Mouse (Mus musculus): Measurements from ENCODE around the gene Fxyd4. TPM values are rescaled to one million over a fixed set of nuclear protein-coding genes. Genes with fewer than 3 reads are reported as not detected.

The Fxyd4 gene
- polyA plus RNA-seq, 1 experiment from 2014 or later: 77.7 TPM

DNA sequence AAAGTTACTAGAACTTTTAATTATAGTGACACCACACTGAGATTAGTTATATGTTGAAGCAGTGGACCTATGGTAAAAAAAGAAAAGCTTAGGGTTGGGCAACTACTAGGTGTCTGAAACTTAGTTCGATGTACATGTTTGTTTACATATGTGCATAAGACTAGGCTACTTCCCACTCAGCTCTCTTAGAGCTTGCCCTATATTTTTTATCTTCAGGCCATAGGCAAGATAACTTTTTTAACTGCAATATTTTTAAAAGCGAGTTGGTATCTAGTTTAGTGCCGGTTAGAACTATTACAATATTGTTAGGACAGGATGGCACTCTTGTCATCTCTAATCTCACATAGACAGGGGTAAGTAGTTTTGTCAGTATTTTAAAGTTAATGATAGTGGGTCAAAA is 15.5 kb downstream of the Fxyd4 start:
- 89% methylated on average over 3 of the region's 3 CpGs for WGBS
- Histone ChIP-seq H3K27me3 (ENCODE audit: control insufficient read depth, insufficient read depth, low read length) (no peaks in the 10 kb centered on the region), H3K4me1 (ENCODE audit: control insufficient read depth, insufficient read depth, low read length) (peaks cover 20% of the 10 kb centered on the region; the same call in 1 of the 2 replicates), H3K4me2 (replicated peaks; ENCODE audit: low read depth, low read length) (no peak overlapping the region), H3K9me3 (ENCODE audit: control insufficient read depth, low read length) (no peaks in the 10 kb centered on the region), H3K36me3 (ENCODE audit: control insufficient read depth, insufficient read depth, low read length) (peaks cover 54% of the 10 kb centered on the region), H3K4me3 (ENCODE audit: low read length) (no peak overlapping the region), H3K27ac (ENCODE audit: low read depth, low read length) (no peak overlapping the region), H3K9ac (ENCODE audit: low read depth, low read length) (no peak overlapping the region)
- no peak for ATAC-seq (ENCODE audit: low FRiP score, low TSS enrichment)

DNA sequence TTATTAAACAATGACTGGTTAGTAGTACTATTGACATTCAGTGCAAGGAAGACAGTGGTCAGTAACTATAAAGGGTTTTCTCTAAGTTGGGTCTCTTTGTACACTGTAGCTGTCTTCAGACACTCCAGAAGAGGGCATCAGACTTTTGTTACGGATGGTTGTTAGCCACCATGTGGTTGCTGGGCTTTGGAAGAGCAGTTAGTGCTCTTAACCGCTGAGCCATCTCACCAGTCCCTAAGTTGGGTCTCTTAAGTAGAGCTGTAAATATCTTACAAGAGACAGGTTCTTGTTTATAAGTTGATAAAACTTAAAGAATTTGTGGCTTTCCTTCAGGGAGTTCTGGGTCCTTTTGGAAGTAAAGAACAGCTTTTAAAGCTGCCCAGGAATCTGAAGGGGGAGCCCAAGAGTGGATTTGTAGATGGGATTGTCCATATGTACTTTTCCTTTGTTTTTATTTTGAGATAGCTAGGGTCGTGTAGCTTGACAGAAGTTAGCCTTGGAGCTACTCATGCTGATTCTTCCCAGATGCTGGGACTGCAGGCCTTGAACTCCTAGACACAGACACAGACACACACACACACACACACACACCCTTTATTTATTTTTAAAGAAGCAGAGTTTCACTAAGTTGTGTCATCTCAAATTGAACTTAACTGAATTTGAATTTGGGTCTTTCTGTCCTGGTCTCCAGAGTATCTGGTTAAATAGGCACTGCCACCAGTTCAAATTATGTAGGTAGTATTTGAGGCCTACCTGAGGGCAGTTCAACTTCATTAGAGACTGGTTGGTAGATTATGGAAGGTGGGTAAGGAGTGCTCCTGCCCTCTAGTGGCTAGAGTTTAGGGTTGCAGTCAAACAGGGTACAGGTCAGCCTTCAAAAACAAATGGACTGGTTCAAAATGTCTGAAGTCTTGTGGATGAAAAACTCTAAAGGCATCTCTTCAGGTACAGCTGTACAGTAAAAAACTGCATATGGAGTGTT is 16.5 kb downstream of the Fxyd4 start:
- Histone ChIP-seq H3K27ac (ENCODE audit: low read depth, low read length) (no peak overlapping the region), H3K36me3 (ENCODE audit: control insufficient read depth, insufficient read depth, low read length) (peaks cover 45% of the 10 kb centered on the region), H3K27me3 (ENCODE audit: control insufficient read depth, insufficient read depth, low read length) (no peaks in the 10 kb centered on the region), H3K4me3 (ENCODE audit: low read length) (no peak overlapping the region), H3K4me1 (ENCODE audit: control insufficient read depth, insufficient read depth, low read length) (peaks cover 22% of the 10 kb centered on the region; the same call in 1 of the 2 replicates), H3K9me3 (ENCODE audit: control insufficient read depth, low read length) (no peaks in the 10 kb centered on the region), H3K4me2 (replicated peaks; ENCODE audit: low read depth, low read length) (no peak overlapping the region; the same call in 1 of the 2 replicates), H3K9ac (ENCODE audit: low read depth, low read length) (no peak overlapping the region)
- 50% methylated on average over 3 of the region's 3 CpGs for WGBS
- ATAC-seq (ENCODE audit: low FRiP score, low TSS enrichment): no peak

GRCm38 (mm10) chr6:117918043-117918442 is 19.4 kb downstream of the Fxyd4 start:
- peak overlapping the region; percentile 73 for H3K4me3 ChIP-seq (ENCODE audit: low read length)
- WGBS: 15% methylated on average over 5 of the region's 5 CpGs
- H3K27ac ChIP-seq (ENCODE audit: low read depth, low read length): peak overlapping the region; percentile 98
- H3K9ac ChIP-seq (ENCODE audit: low read depth, low read length): peak overlapping the region; percentile 86
- H3K4me2 ChIP-seq (replicated peaks; ENCODE audit: low read depth, low read length): peak overlapping the region; percentile 88
- H3K9me3 ChIP-seq (ENCODE audit: control insufficient read depth, low read length): no peaks in the 10 kb centered on the region
- ATAC-seq (ENCODE audit: low FRiP score, low TSS enrichment): no peak
- no peaks in the 10 kb centered on the region for H3K27me3 ChIP-seq (ENCODE audit: control insufficient read depth, insufficient read depth, low read length)
- peaks cover 27% of the 10 kb centered on the region; the same call in 1 of the 2 replicates for H3K4me1 ChIP-seq (ENCODE audit: control insufficient read depth, insufficient read depth, low read length)
- peaks cover 36% of the 10 kb centered on the region for H3K36me3 ChIP-seq (ENCODE audit: control insufficient read depth, insufficient read depth, low read length)

GRCm38 (mm10) chr6:117917576-117917975 is 19.9 kb downstream of the Fxyd4 start:
- H3K36me3 ChIP-seq (ENCODE audit: control insufficient read depth, insufficient read depth, low read length): peaks cover 33% of the 10 kb centered on the region
- no peaks in the 10 kb centered on the region for H3K27me3 ChIP-seq (ENCODE audit: control insufficient read depth, insufficient read depth, low read length)
- peak overlapping the region; percentile 86 for H3K9ac ChIP-seq (ENCODE audit: low read depth, low read length)
- peaks cover 27% of the 10 kb centered on the region; the same call in 1 of the 2 replicates for H3K4me1 ChIP-seq (ENCODE audit: control insufficient read depth, insufficient read depth, low read length)
- H3K4me3 ChIP-seq (ENCODE audit: low read length): peak overlapping the region; percentile 73
- peak overlapping the region; percentile 88 for H3K4me2 ChIP-seq (replicated peaks; ENCODE audit: low read depth, low read length)
- H3K27ac ChIP-seq (ENCODE audit: low read depth, low read length): peak overlapping the region; percentile 98
- under 1% methylated on average over 21 of the region's 21 CpGs for WGBS
- H3K9me3 ChIP-seq (ENCODE audit: control insufficient read depth, low read length): no peaks in the 10 kb centered on the region
- peak; percentile 68; the same call in 1 of the 2 replicates for ATAC-seq (ENCODE audit: low FRiP score, low TSS enrichment)

GRCm38 (mm10) chr6:117916737-117917426 is 20.6 kb downstream of the Fxyd4 start:
- H3K36me3 ChIP-seq (ENCODE audit: control insufficient read depth, insufficient read depth, low read length): peaks cover 26% of the 10 kb centered on the region
- under 1% methylated on average over 61 of the region's 62 CpGs for WGBS
- no peaks in the 10 kb centered on the region for H3K27me3 ChIP-seq (ENCODE audit: control insufficient read depth, insufficient read depth, low read length)
- H3K9ac ChIP-seq (ENCODE audit: low read depth, low read length): peak overlapping the region; percentile 86
- peak overlapping the region; percentile 88 for H3K4me2 ChIP-seq (replicated peaks; ENCODE audit: low read depth, low read length)
- H3K9me3 ChIP-seq (ENCODE audit: control insufficient read depth, low read length): no peaks in the 10 kb centered on the region
- H3K4me1 ChIP-seq (ENCODE audit: control insufficient read depth, insufficient read depth, low read length): peaks cover 27% of the 10 kb centered on the region; the same call in 1 of the 2 replicates
- ATAC-seq (ENCODE audit: low FRiP score, low TSS enrichment): peak; percentile 93
- peak overlapping the region; percentile 98 for H3K27ac ChIP-seq (ENCODE audit: low read depth, low read length)
- H3K4me3 ChIP-seq (ENCODE audit: low read length): peak overlapping the region; percentile 73

GRCm38 (mm10) chr6:117916205-117916736 is 21.2 kb downstream of the Fxyd4 start:
- peaks cover 27% of the 10 kb centered on the region; the same call in 1 of the 2 replicates for H3K4me1 ChIP-seq (ENCODE audit: control insufficient read depth, insufficient read depth, low read length)
- H3K27ac ChIP-seq (ENCODE audit: low read depth, low read length): peak overlapping the region; percentile 98
- H3K4me2 ChIP-seq (replicated peaks; ENCODE audit: low read depth, low read length): peak overlapping the region; percentile 88
- H3K27me3 ChIP-seq (ENCODE audit: control insufficient read depth, insufficient read depth, low read length): no peaks in the 10 kb centered on the region
- no peaks in the 10 kb centered on the region for H3K9me3 ChIP-seq (ENCODE audit: control insufficient read depth, low read length)
- under 1% methylated on average over 12 of the region's 12 CpGs for WGBS
- peak overlapping the region; percentile 73 for H3K4me3 ChIP-seq (ENCODE audit: low read length)
- peak overlapping the region; percentile 86 for H3K9ac ChIP-seq (ENCODE audit: low read depth, low read length)
- ATAC-seq (ENCODE audit: low FRiP score, low TSS enrichment): no peak
- H3K36me3 ChIP-seq (ENCODE audit: control insufficient read depth, insufficient read depth, low read length): peaks cover 21% of the 10 kb centered on the region; the same call in 1 of the 2 replicates

- peaks cover 22% of the 10 kb centered on the region; the same call in 1 of the 2 replicates for H3K4me1 ChIP-seq (ENCODE audit: control insufficient read depth, insufficient read depth, low read length)
- H3K4me3 ChIP-seq (ENCODE audit: low read length): no peak overlapping the region
- H3K36me3 ChIP-seq (ENCODE audit: control insufficient read depth, insufficient read depth, low read length): peaks cover 8% of the 10 kb centered on the region; the same call in 1 of the 2 replicates
- no peak for ATAC-seq (ENCODE audit: low FRiP score, low TSS enrichment)
- no peaks in the 10 kb centered on the region for H3K27me3 ChIP-seq (ENCODE audit: control insufficient read depth, insufficient read depth, low read length)
- no peaks in the 10 kb centered on the region for H3K9me3 ChIP-seq (ENCODE audit: control insufficient read depth, low read length)
- H3K27ac ChIP-seq (ENCODE audit: low read depth, low read length): no peak overlapping the region
- no peak overlapping the region for H3K9ac ChIP-seq (ENCODE audit: low read depth, low read length)
- no peak overlapping the region for H3K4me2 ChIP-seq (replicated peaks; ENCODE audit: low read depth, low read length)
Measured at GRCm38 (mm10) chr6:117914541-117914940, 23.0 kb downstream of the Fxyd4 start.

- peaks cover 18% of the 10 kb centered on the region; the same call in 1 of the 2 replicates for H3K4me1 ChIP-seq (ENCODE audit: control insufficient read depth, insufficient read depth, low read length)
- H3K27ac ChIP-seq (ENCODE audit: low read depth, low read length): no peak overlapping the region
- H3K9me3 ChIP-seq (ENCODE audit: control insufficient read depth, low read length): no peaks in the 10 kb centered on the region
- H3K4me2 ChIP-seq (replicated peaks; ENCODE audit: low read depth, low read length): no peak overlapping the region; the same call in 1 of the 2 replicates
- 0 out of 2 replicates have a peak overlapping the region, but pooled peaks have one; percentile 99 for H3K9ac ChIP-seq (ENCODE audit: low read depth, low read length)
- peak overlapping the region; percentile 99; the same call in 1 of the 2 replicates for H3K4me3 ChIP-seq (ENCODE audit: low read length)
- no peak for ATAC-seq (ENCODE audit: low FRiP score, low TSS enrichment)
- WGBS: 73% methylated on average over 6 of the region's 6 CpGs
- no peaks in the 10 kb centered on the region for H3K27me3 ChIP-seq (ENCODE audit: control insufficient read depth, insufficient read depth, low read length)
- no peaks in the 10 kb centered on the region for H3K36me3 ChIP-seq (ENCODE audit: control insufficient read depth, insufficient read depth, low read length)
Measured at GRCm38 (mm10) chr6:117910120-117910661, 27.3 kb downstream of the Fxyd4 start.

All from kidney, embryonic 14.5 days (tissue).